Mouse (Mus musculus) stomach, postnatal 0 days (tissue): ENCODE results near the gene Wnt9b. TPM values are rescaled to one million over a fixed set of nuclear protein-coding genes. Genes with fewer than 3 reads are reported as not detected.

Experiments used
- ATAC-seq: fragments of 200-750 bp; cut with Nextera tagmentation; 2 replicates; pipeline ENCODE4 v1.8.0; 2017; ENCODE audit not compliant: low FRiP score, low TSS enrichment
- DNase-seq: peaks from one replicate; pipeline ENCODE4 v3.0.0-alpha.2; 2016; ENCODE audit warnings: low spot score
- H3K27ac ChIP-seq: fragments of 300-500 bp; sonication (generic); replicated peaks from 2 replicates; pipeline ENCODE4 v1.5.1; 2014; ENCODE audit warnings: mild to moderate bottlenecking, control low read depth
- H3K27me3 ChIP-seq: fragments of 300-500 bp; sonication (generic); 2 replicates; pipeline ENCODE4 v1.6.1; 2014; ENCODE audit warnings: low read length; ENCODE audit not compliant: control insufficient read depth, insufficient read depth
- H3K36me3 ChIP-seq: fragments of 300-500 bp; sonication (generic); 2 replicates; pipeline ENCODE4 v1.6.1; 2014; ENCODE audit warnings: low read length, mixed read lengths; ENCODE audit not compliant: control insufficient read depth, insufficient read depth
- H3K4me1 ChIP-seq: fragments of 300-500 bp; sonication (generic); replicated peaks from 2 replicates; pipeline ENCODE4 v1.6.1; 2014; ENCODE audit warnings: antibody characterized with exemption; ENCODE audit not compliant: control insufficient read depth, insufficient read depth
- H3K4me2 ChIP-seq: fragments of 300-500 bp; sonication (generic); replicated peaks from 2 replicates; pipeline ENCODE4 v1.6.1; 2014; ENCODE audit warnings: low read depth, mild to moderate bottlenecking, control low read depth, moderate library complexity
- H3K4me3 ChIP-seq: fragments of 300-500 bp; sonication (generic); 2 replicates; pipeline ENCODE4 v1.5.1; 2014; ENCODE audit warnings: low read depth, low read length, control low read depth
- H3K9ac ChIP-seq: fragments of 300-500 bp; sonication (generic); 2 replicates; pipeline ENCODE4 v1.6.1; 2014; ENCODE audit warnings: mild to moderate bottlenecking, low read length, control low read depth, mixed read lengths
- H3K9me3 ChIP-seq: fragments of 300-500 bp; sonication (generic); 2 replicates; pipeline ENCODE4 v1.6.1; 2016; ENCODE audit warnings: low read length; ENCODE audit not compliant: control insufficient read depth
- CTCF ChIP-seq: IDR thresholded peaks from 2 replicates; pipeline ENCODE4 v1.5.1; 2016; ENCODE audit warnings: antibody characterized with exemption, low read depth, mild to moderate bottlenecking, moderate library complexity
- EP300 ChIP-seq: optimal IDR thresholded peaks from 2 replicates; pipeline ENCODE3; 2016; ENCODE audit warnings: antibody characterized with exemption
- WGBS: fragments of 180-500 bp; shearing (Covaris S2); extraction: QIAGEN DNeasy Blood & Tissue Kit; methylation state at CpG from one replicate; pipeline ENCODE4 v1.1.7; 2014; 5-methylcytosine and 5-hydroxymethylcytosine counted together
- polyA plus RNA-seq: library from polyadenylated mRNA; unstranded; fragments of >200 nt; fragmentation: Nextera tagmentation; extraction: Ambion mirVana; gene quantifications from 2 replicates; pipeline ENCODE4 v1.2.1, GENCODE M21; 2015

Gene Wnt9b
- polyA plus RNA-seq, 1 experiment from 2014 or later: not detected

DNA sequence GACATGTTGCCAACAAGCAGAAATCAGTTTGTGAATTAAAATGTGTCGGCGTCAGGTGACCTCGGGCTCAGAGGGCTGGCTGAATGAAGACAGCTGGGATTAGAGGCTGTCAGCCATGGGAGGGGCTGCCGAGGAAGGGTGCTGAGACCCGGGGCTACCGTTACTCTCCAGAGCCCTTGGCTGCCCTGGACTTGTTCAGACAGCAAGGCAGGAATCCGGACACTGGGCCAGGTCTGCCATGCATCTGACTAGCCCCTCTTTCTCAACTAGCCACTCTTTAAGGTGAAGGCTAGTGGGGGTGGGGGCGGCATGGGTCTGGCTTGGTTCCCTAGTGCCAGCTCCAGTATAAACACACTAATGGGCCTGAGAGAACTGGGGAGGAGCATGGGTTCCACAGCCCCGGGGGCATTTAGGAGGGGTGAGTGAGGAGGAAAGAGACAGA is 27.6 kb downstream of the Wnt9b start:
- WGBS: 10% methylated on average over 9 of the region's 9 CpGs
- H3K27ac ChIP-seq: no peak overlapping the region

GRCm38 (mm10) chr11:103721468-103722039 is 28.1 kb downstream of the Wnt9b start:
- peak; percentile 68 for TF ChIP-seq CTCF
- TF ChIP-seq EP300: no peak
- H3K27me3 ChIP-seq: no peaks in the 10 kb centered on the region
- peak overlapping the region; percentile 42 for H3K4me2 ChIP-seq
- DNase-seq (peak; percentile 23), ATAC-seq (peak; percentile 40; the same call in 1 of the 2 replicates)
- H3K4me3 ChIP-seq: peak overlapping the region; percentile 13; the same call in 1 of the 2 replicates
- 14% methylated on average over 15 of the region's 15 CpGs for WGBS
- H3K9ac ChIP-seq: no peak overlapping the region
- H3K9me3 ChIP-seq: no peaks in the 10 kb centered on the region
- no peaks in the 10 kb centered on the region for H3K4me1 ChIP-seq
- no peak overlapping the region for H3K27ac ChIP-seq
- H3K36me3 ChIP-seq: no peaks in the 10 kb centered on the region

More for the DNA sequence above, 27.6 kb downstream of the Wnt9b start:
- Histone ChIP-seq H3K27me3 (no peaks in the 10 kb centered on the region), H3K36me3 (no peaks in the 10 kb centered on the region), H3K4me3 (peak overlapping the region; percentile 13; the same call in 1 of the 2 replicates), H3K9me3 (no peaks in the 10 kb centered on the region), H3K4me1 (no peaks in the 10 kb centered on the region), H3K9ac (no peak overlapping the region), H3K4me2 (peak overlapping the region; percentile 42)
- TF ChIP-seq EP300 (no peak), CTCF (no peak)
- peak; percentile 60; the same call in 1 of the 2 replicates for ATAC-seq
- DNase-seq: no peak

GRCm38 (mm10) chr11:103719436-103719835 is 30.2 kb downstream of the Wnt9b start:
- 76% methylated on average over 5 of the region's 5 CpGs for WGBS

GRCm38 (mm10) chr11:103716971-103717370 is 32.6 kb downstream of the Wnt9b start:
- H3K27me3 ChIP-seq: no peaks in the 10 kb centered on the region
- no peaks in the 10 kb centered on the region for H3K36me3 ChIP-seq
- H3K9ac ChIP-seq: no peak overlapping the region
- H3K27ac ChIP-seq: no peak overlapping the region
- no peaks in the 10 kb centered on the region for H3K9me3 ChIP-seq
- H3K4me3 ChIP-seq: no peak overlapping the region
- no peak overlapping the region for H3K4me2 ChIP-seq
- ATAC-seq (no peak), DNase-seq (no peak)
- no peak for TF ChIP-seq EP300
- no peak for TF ChIP-seq CTCF
- 43% methylated on average over 9 of the region's 9 CpGs for WGBS
- no peaks in the 10 kb centered on the region for H3K4me1 ChIP-seq

More at GRCm38 (mm10) chr11:103719436-103719835, 30.2 kb downstream of the Wnt9b start:
- no peak overlapping the region for H3K27ac ChIP-seq
- no peak overlapping the region for H3K9ac ChIP-seq
- DNase-seq (no peak), ATAC-seq (no peak)
- H3K4me1 ChIP-seq: no peaks in the 10 kb centered on the region
- no peaks in the 10 kb centered on the region for H3K27me3 ChIP-seq
- H3K4me3 ChIP-seq: no peak overlapping the region
- no peaks in the 10 kb centered on the region for H3K36me3 ChIP-seq
- TF ChIP-seq CTCF: no peak
- no peak for TF ChIP-seq EP300
- H3K9me3 ChIP-seq: no peaks in the 10 kb centered on the region
- H3K4me2 ChIP-seq: no peak overlapping the region

DNA sequence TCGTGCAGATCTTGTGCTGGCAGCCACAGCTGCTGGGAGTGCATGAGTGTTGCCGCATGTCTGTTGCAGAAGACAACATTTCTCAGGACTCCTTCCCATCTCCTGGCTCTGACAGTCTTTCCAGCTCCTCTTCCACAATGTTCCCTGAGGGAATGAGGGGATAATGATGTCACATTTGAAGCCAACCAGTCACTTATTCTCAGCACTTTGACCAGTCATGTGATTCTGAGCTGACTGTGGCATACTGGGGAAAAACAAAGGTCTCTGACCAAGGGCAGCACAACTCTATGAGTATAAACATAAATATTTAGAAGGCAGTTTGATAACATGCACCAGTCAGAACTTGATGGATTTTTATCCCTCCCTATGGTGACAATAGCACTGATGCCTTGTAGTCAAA is 35.5 kb downstream of the Wnt9b start:
- Histone ChIP-seq H3K27me3 (no peaks in the 10 kb centered on the region), H3K4me3 (no peak overlapping the region), H3K4me1 (no peaks in the 10 kb centered on the region), H3K9ac (no peak overlapping the region), H3K9me3 (no peaks in the 10 kb centered on the region), H3K36me3 (no peaks in the 10 kb centered on the region), H3K27ac (no peak overlapping the region), H3K4me2 (no peak overlapping the region)
- DNase-seq: no peak
- ATAC-seq: no peak
- WGBS: 75% methylated on average over 2 of the region's 2 CpGs
- TF ChIP-seq CTCF (no peak), EP300 (no peak)

DNA sequence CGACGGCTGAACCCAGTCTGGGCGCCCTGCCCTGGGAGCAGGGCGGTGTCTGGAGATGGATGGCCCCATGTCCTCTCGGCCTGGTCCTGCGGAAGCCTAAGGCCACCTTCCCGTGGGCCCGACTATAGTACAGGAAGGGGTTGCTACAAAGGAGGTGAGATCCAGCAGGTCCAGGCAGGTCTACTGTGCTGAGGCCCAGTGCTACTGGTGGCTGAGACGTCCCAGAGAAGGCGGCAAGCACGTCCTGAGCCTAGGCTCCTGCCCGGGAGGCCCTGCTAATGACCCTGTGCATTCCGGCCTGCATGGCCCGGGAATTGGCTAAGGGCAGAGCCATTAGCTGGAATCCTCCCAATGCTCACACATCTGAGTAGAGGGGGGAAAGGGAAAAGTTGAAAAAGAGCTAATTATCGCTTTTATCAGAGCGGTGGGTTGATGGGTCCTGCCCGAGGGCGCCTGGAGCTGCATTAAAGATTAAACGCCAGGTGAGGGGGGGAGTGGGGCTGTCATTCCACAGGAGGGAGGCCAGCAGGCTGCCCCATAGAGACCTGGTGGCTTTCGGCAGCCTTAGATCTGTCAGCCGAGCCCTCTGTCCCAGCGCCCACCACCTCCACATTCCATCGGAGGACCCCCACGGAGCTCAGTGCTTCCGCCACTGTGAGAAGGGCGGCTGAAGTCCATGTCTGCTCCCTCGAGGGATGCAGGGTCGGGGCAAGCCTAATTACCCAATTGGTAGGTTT is 37.6 kb downstream of the Wnt9b start:
- no peak for TF ChIP-seq CTCF
- no peak for TF ChIP-seq EP300
- no peaks in the 10 kb centered on the region for H3K9me3 ChIP-seq
- ATAC-seq: 0 out of 2 replicates have a peak, but pooled peaks have one; percentile 26

More for the DNA sequence above, 37.6 kb downstream of the Wnt9b start:
- H3K27me3 ChIP-seq: no peaks in the 10 kb centered on the region
- no peaks in the 10 kb centered on the region for H3K4me1 ChIP-seq
- H3K36me3 ChIP-seq: no peaks in the 10 kb centered on the region
- WGBS: 42% methylated on average over 28 of the region's 28 CpGs
- H3K4me3 ChIP-seq: no peak overlapping the region
- no peak overlapping the region for H3K27ac ChIP-seq
- DNase-seq: no peak
- no peak overlapping the region for H3K4me2 ChIP-seq
- H3K9ac ChIP-seq: no peak overlapping the region
